Mouse (Mus musculus) embryonic stem cell, embryonic (primary cell): ENCODE results near the gene Prl3b1.

ENCODE experiments used
- CTCF ChIA-PET, 4 experiments: fragments of 300-600 bp in 2 of 4; fragments of 350-600 bp in 2 of 4; sonication (Branson Sonifier 250); formaldehyde crosslinking; loops; one replicate each; lab custom pipeline; 2022; ENCODE audit warnings: inconsistent platforms in 2 of 4; lab: Charles Lee
- POLR2A ChIA-PET, 4 experiments: fragments of 300-600 bp in 2 of 4; fragments of 350-600 bp in 2 of 4; sonication (Branson Sonifier 250); formaldehyde crosslinking; loops; one replicate each; lab custom pipeline; 2022; ENCODE audit warnings: antibody characterized with exemption in 4 of 4, inconsistent platforms in 1 of 4; lab: Charles Lee

The Prl3b1 gene

GRCm38 (mm10) chr13:27241547-27241946 is at the start of gene Prl3b1:
Prl3b1 (plus strand) TSS chr13:27241847.
- ChIA-PET POLR2A (no interaction called here), CTCF (no interaction called here)

- CTCF ChIA-PET = no interaction called here
- POLR2A ChIA-PET = no interaction called here
Observed at GRCm38 (mm10) chr13:27196359-27196758, 45.3 kb upstream of the Prl3b1 start, which contains the start of gene Prl3c1. Prl3c1 (plus strand) TSS chr13:27196659.

GRCm38 (mm10) chr13:27259136-27259535 is 17.5 kb downstream of the Prl3b1 start, which contains the start of gene Prl3a1:
Prl3a1 (plus strand) TSS chr13:27259436.
- CTCF ChIA-PET = no interaction called here
- POLR2A ChIA-PET = no interaction called here
